7 mouse cellular contexts compared by ENCODE assay signal in the genomic region with DNA sequence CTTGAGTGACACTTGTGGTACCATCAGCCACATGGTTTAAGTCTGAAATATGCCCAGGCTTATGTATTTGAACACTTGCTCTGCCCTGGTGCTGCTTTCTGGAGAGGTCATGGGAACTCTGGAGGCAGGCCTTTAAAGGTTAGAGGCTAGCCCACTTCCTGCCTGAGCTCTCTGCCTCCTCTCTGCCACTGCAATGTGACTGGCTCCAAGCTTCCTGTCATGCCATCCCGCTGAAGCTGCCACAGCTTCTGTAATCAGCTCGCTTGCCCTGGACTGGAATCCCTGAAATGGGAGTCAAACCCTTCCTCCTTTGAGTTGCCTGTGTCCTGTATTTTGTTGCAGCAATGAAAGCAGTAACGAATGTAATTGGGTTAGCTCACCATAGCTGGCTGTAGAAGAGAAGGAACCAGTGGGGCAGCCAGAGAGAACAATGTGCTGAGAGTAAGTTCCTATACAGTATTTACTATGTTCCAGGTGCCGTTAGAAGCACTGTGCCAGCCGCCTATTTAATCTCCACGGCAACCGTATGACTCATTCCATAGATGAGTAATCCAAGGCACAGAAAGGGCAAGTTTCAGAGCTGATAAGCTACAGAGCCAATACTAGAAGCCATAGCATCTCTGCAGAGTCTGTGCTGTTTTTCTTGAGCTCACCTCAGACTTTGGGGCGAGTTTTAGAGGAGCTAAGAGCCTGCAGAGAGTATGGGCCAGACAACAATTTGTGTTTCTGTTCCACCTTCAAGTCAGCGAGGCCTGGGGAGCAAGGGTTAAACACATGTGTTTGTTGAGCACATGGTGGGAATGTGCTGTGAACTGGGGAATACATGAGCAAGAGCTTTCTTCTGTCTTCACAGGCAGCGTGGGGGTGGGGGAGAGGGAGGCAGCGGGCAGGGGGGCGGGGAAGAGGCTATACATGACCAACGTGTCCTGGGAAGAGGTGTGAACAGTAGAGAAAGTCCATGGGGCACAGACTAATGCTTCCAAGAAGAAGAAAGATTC. TPM values are rescaled to one million over a fixed set of nuclear protein-coding genes. Genes with fewer than 3 reads are reported as not detected.
DNase-seq lines count a peak whose midpoint lies in the region; ATAC-seq lines count a peak whose summit lies in the region.

No protein-coding gene starts in this region.

- DNase-seq in layer of hippocampus, postnatal 36 days = peak; percentile 16 to 22
- DNase-seq in layer of hippocampus, postnatal 10 days (ENCODE audit: low spot score in 2 of 2) = no peak
- DNase-seq in Muller cell, postnatal 12 days (ENCODE audit: inconsistent ontology term) = peak; percentile 74
- peak; percentile 60 for DNase-seq in lung, postnatal 25 days (ENCODE audit: low spot score)
- no peak for DNase-seq in ovary, postnatal 10 days (ENCODE audit: low spot score)
- no peak for DNase-seq in gastrocnemius, adult 8-10 months (ENCODE audit: low spot score in 2 of 2)

- peak; percentile 56; the same call in 1 of the 2 replicates for ATAC-seq in common myeloid progenitor, adult 5-6 weeks (replicated peaks; ENCODE audit: low read depth, poor library complexity, severe bottlenecking)

RNA-seq across cellular contexts. Expression of gene Tnrc6a, which starts 15.3 kb away (rescaled TPM):
- 10 to 100 TPM; 44.6 to 49.9 TPM for total RNA-seq in layer of hippocampus, postnatal 36 days (2021)
- total RNA-seq in layer of hippocampus, postnatal 10 days (2021) = 10 to 100 TPM; 58.4 to 58.8 TPM
- 29.6 and 62.6 TPM in 2 replicates for total RNA-seq in common myeloid progenitor, adult 5-6 weeks (2017)
- 10 to 100 TPM; 20.4 to 26.6 (median 22.1) TPM for total RNA-seq in gastrocnemius, adult 8-10 months (2022)

Comparison
In these comparisons a context has a peak if more than half of its experiments do, and no peak if none do; other contexts are left out.
1. DNase-seq: peak in layer of hippocampus, postnatal 36 days (2 of 2), Muller cell, postnatal 12 days (single experiment) and lung, postnatal 25 days (single experiment); none in layer of hippocampus, postnatal 10 days (0 of 2), ovary, postnatal 10 days (single experiment) and gastrocnemius, adult 8-10 months (0 of 2).